In genomic region chr7:50826180-50826579, GRCm38 (mm10) we compare ENCODE assay signal across 14 mouse cellular contexts.
A peak's percentile ranks its signal among the peaks of the same experiment; 100 is the strongest.
DNase-seq lines count a peak whose midpoint lies in the region; ATAC-seq and TF ChIP-seq lines count a peak whose summit lies in the region.
"Had no signal": no experiment of that assay in that cellular context is flagged by ENCODE, and none has a peak within 500 bp of the region (broad histone marks: within the 10 kb centered on the region; RNA-seq: fewer than 3 reads in every experiment).

No protein-coding gene starts in this region.

- peak; percentile 14 for DNase-seq in forebrain, embryonic 10.5 days (ENCODE audit: extremely low spot score, low spot score)
- DNase-seq in midbrain, embryonic 10.5 days (ENCODE audit: low spot score): peak; percentile 19
- peak; percentile 6 for DNase-seq in retina, postnatal 1 day
- no peak for DNase-seq in cerebellum, adult 8-10 months
- no peak for DNase-seq in cerebellum, adult 2 months
- DNase-seq in heart, adult 8-10 months (ENCODE audit: low spot score): no peak
- DNase-seq: kidney, adult 8-10 months; spleen, adult 18-20 months had no signal

- H3K4me2 ChIP-seq in hindbrain, embryonic 15.5 days: no peak overlapping the region
- H3K4me2 ChIP-seq in hindbrain, embryonic 16.5 days (ENCODE audit: low read length): no peak overlapping the region
- H3K4me2 ChIP-seq: heart, embryonic 13.5 days; limb, embryonic 12.5 days; liver, embryonic 15.5 days had no signal

- ATAC-seq in hindbrain, embryonic 15.5 days (ENCODE audit: low FRiP score, low read depth): peak; percentile 48; the same call in 1 of the 2 replicates
- ATAC-seq in hindbrain, embryonic 16.5 days: no peak

- no peak for TF ChIP-seq CTCF in cerebellum, adult 2 months (IDR thresholded peaks at IDR 0.05; ENCODE audit: borderline replicate concordance, insufficient read depth, low read depth, low read length)

- no peaks in the 10 kb centered on the region for H3K27me3 ChIP-seq in hindbrain, embryonic 15.5 days
- H3K27me3 ChIP-seq in hindbrain, embryonic 16.5 days (replicated peaks; ENCODE audit: control insufficient read depth, insufficient read depth, low read length): no peaks in the 10 kb centered on the region
- H3K27me3 ChIP-seq in forebrain, embryonic 10.5 days (ENCODE audit: poor library complexity, severe bottlenecking): no peaks in the 10 kb centered on the region
- no peaks in the 10 kb centered on the region for H3K27me3 ChIP-seq in midbrain, embryonic 10.5 days (ENCODE audit: low read depth, poor library complexity, severe bottlenecking)
- H3K27me3 ChIP-seq in cerebellum, adult 2 months (ENCODE audit: control insufficient read depth, insufficient read depth, low read length): no peaks in the 10 kb centered on the region
- H3K27me3 ChIP-seq: heart, embryonic 13.5 days; limb, embryonic 12.5 days; liver, embryonic 15.5 days had no signal

- no peaks in the 10 kb centered on the region for H3K9me3 ChIP-seq in hindbrain, embryonic 15.5 days
- no peaks in the 10 kb centered on the region for H3K9me3 ChIP-seq in hindbrain, embryonic 16.5 days (ENCODE audit: control insufficient read depth, low read length)
- no peaks in the 10 kb centered on the region for H3K9me3 ChIP-seq in forebrain, embryonic 10.5 days
- H3K9me3 ChIP-seq in midbrain, embryonic 10.5 days (replicated peaks): no peaks in the 10 kb centered on the region
- H3K9me3 ChIP-seq: heart, embryonic 13.5 days; limb, embryonic 12.5 days; liver, embryonic 15.5 days had no signal

- H3K4me3 ChIP-seq in hindbrain, embryonic 15.5 days: no peak overlapping the region
- no peak overlapping the region for H3K4me3 ChIP-seq in hindbrain, embryonic 16.5 days (ENCODE audit: low read length)
- H3K4me3 ChIP-seq in forebrain, embryonic 10.5 days: no peak overlapping the region
- H3K4me3 ChIP-seq in midbrain, embryonic 10.5 days: no peak overlapping the region
- H3K4me3 ChIP-seq in cerebellum, adult 2 months (replicated peaks; ENCODE audit: insufficient read depth, low read depth, low read length): no peak overlapping the region
- H3K4me3 ChIP-seq: heart, embryonic 13.5 days; left cerebral cortex, adult 2 months; limb, embryonic 12.5 days; liver, embryonic 15.5 days had no signal

- no peaks in the 10 kb centered on the region for H3K36me3 ChIP-seq in hindbrain, embryonic 15.5 days
- no peaks in the 10 kb centered on the region for H3K36me3 ChIP-seq in hindbrain, embryonic 16.5 days (ENCODE audit: control insufficient read depth, insufficient read depth, low read length)
- H3K36me3 ChIP-seq in forebrain, embryonic 10.5 days (replicated peaks): no peaks in the 10 kb centered on the region
- H3K36me3 ChIP-seq in midbrain, embryonic 10.5 days: no peaks in the 10 kb centered on the region
- H3K36me3 ChIP-seq: heart, embryonic 13.5 days; limb, embryonic 12.5 days; liver, embryonic 15.5 days had no signal

- no peak overlapping the region for H3K9ac ChIP-seq in hindbrain, embryonic 15.5 days
- H3K9ac ChIP-seq in hindbrain, embryonic 16.5 days (ENCODE audit: low read depth, low read length): no peak overlapping the region
- H3K9ac ChIP-seq: heart, embryonic 13.5 days; limb, embryonic 12.5 days; liver, embryonic 15.5 days had no signal

- no peaks in the 10 kb centered on the region for H3K4me1 ChIP-seq in hindbrain, embryonic 15.5 days (replicated peaks)
- no peaks in the 10 kb centered on the region for H3K4me1 ChIP-seq in hindbrain, embryonic 16.5 days (ENCODE audit: control insufficient read depth, insufficient read depth, low read depth, low read length)
- peaks cover 9% of the 10 kb centered on the region; the same call in 1 of the 2 replicates for H3K4me1 ChIP-seq in forebrain, embryonic 10.5 days
- peaks cover 9% of the 10 kb centered on the region for H3K4me1 ChIP-seq in midbrain, embryonic 10.5 days
- no peaks in the 10 kb centered on the region for H3K4me1 ChIP-seq in cerebellum, adult 2 months (ENCODE audit: control insufficient read depth, insufficient read depth, low read length)
- H3K4me1 ChIP-seq: heart, embryonic 13.5 days; limb, embryonic 12.5 days; liver, embryonic 15.5 days had no signal

- H3K27ac ChIP-seq in hindbrain, embryonic 15.5 days (replicated peaks): no peak overlapping the region
- H3K27ac ChIP-seq in hindbrain, embryonic 16.5 days (ENCODE audit: low read depth, low read length): no peak overlapping the region
- H3K27ac ChIP-seq in forebrain, embryonic 10.5 days: no peak overlapping the region
- no peak overlapping the region for H3K27ac ChIP-seq in midbrain, embryonic 10.5 days (replicated peaks)
- H3K27ac ChIP-seq in cerebellum, adult 2 months (ENCODE audit: insufficient read depth, low read length): no peak overlapping the region
- H3K27ac ChIP-seq: heart, embryonic 13.5 days; left cerebral cortex, adult 2 months; limb, embryonic 12.5 days; liver, embryonic 15.5 days had no signal

- no peak for TF ChIP-seq POLR2A in cerebellum, adult 2 months (IDR thresholded peaks at IDR 0.05; ENCODE audit: borderline replicate concordance, insufficient read depth, low read length)

- WGBS in hindbrain, embryonic 15.5 days: 10% methylated on average over 7 of the region's 7 CpGs
- WGBS in hindbrain, embryonic 16.5 days: 19% methylated on average over 7 of the region's 7 CpGs
- 22% methylated on average over 7 of the region's 7 CpGs for whole genome bisulfite sequencing in forebrain, embryonic 10.5 days
- WGBS in midbrain, embryonic 10.5 days: 17% methylated on average over 7 of the region's 7 CpGs
- 37% methylated on average over 7 of the region's 7 CpGs for WGBS in cerebellum, adult 2 months

Comparison
In these comparisons a context has a peak if more than half of its experiments do, and no peak if none do; other contexts are left out.
1. DNase-seq: peak in forebrain, embryonic 10.5 days (single experiment), midbrain, embryonic 10.5 days (single experiment) and retina, postnatal 1 day (single experiment); none in cerebellum, adult 8-10 months (single experiment), cerebellum, adult 2 months (0 of 2) and heart, adult 8-10 months (single experiment).